In the genomic region with DNA sequence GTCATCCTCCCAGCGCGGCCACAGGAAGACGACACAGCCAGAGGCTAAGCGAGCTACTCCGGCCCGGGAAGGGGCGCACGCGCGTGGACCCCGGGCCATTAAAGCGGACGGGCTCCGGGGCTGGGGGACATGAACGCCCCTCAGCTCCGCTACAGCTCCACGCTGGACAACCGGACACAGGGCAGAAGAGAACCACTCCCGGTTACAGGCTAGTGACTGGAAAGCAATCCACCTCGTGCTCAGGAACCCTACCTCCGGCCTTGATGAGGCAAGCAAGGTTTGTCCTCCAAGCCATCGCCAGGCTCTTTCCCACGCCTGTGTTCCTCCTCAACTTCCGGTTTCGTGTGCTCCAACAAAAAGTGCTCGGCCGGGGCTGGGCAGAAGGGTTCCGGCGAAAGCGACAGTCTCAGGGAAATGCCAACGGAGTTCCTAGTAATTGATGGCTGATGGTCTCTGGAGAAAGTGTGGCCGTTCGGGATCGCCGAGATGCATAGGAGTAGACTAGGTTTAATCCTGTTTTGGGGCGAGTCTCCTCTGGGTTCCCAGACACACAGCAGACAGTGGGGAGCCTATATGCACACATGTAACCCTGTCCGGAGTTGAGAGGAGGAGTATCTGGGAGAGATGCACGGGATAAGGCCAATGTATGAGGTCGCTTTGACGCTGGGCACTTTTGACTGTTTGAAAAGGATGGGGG, we compare ENCODE assay signal across 8 mouse cellular contexts. TPM values are rescaled to one million over a fixed set of nuclear protein-coding genes. Genes with fewer than 3 reads are reported as not detected.
DNase-seq lines count a peak whose midpoint lies in the region; ATAC-seq lines count a peak whose summit lies in the region.

A gene (minus strand): TSS at position 351 of the 697 bp plus-strand sequence.

- no peaks in the 10 kb centered on the region for H3K27me3 ChIP-seq in hindbrain, embryonic 11.5 days (ENCODE audit: control insufficient read depth, insufficient read depth, low read length)

- H3K4me1 ChIP-seq in hindbrain, embryonic 11.5 days (replicated peaks; ENCODE audit: control insufficient read depth, insufficient read depth, low read length): no peaks in the 10 kb centered on the region; the same call in 1 of the 2 replicates

- no peaks in the 10 kb centered on the region for H3K36me3 ChIP-seq in hindbrain, embryonic 11.5 days (ENCODE audit: control insufficient read depth, insufficient read depth, low read length)

- ATAC-seq in hindbrain, embryonic 11.5 days (ENCODE audit: low FRiP score): peak; percentile 93

- no peaks in the 10 kb centered on the region for H3K9me3 ChIP-seq in hindbrain, embryonic 11.5 days (ENCODE audit: control insufficient read depth, low read length)

- H3K27ac ChIP-seq in hindbrain, embryonic 11.5 days (ENCODE audit: low read depth, low read length): peak within 1 kb of the TSS; percentile 73

- H3K4me3 ChIP-seq in hindbrain, embryonic 11.5 days (ENCODE audit: low read depth, low read length): peak within 1 kb of the TSS; percentile 69

- under 1% methylated on average over 40 of the region's 40 CpGs for WGBS in hindbrain, embryonic 11.5 days

- H3K4me2 ChIP-seq in hindbrain, embryonic 11.5 days (replicated peaks; ENCODE audit: low read depth, low read length): peak within 1 kb of the TSS; percentile 66

- DNase-seq in Muller cell, postnatal 12 days (ENCODE audit: inconsistent ontology term): peak; percentile 94
- DNase-seq in cerebellum, adult 9-11 months: peak; percentile 85
- DNase-seq in frontal cortex, adult 2 months (ENCODE audit: extremely low spot score in 1 of 2, low spot score in 1 of 2): peak; percentile 58 to 87
- DNase-seq in hindbrain, embryonic 11.5 days (ENCODE audit: low spot score): peak; percentile 94
- DNase-seq in layer of hippocampus, postnatal 10 days (ENCODE audit: low spot score in 2 of 2): peak; percentile 88 to 90
- DNase-seq in lung, postnatal 10 days: peak; percentile 91
- DNase-seq in ovary, postnatal 36 days (ENCODE audit: low spot score): peak; percentile 83
- DNase-seq in thymus, postnatal 25 days: peak; percentile 86

- peak within 1 kb of the TSS; percentile 86 for H3K9ac ChIP-seq in hindbrain, embryonic 11.5 days (ENCODE audit: low read depth, low read length)

RNA-seq across cellular contexts. Expression of the gene that starts here (rescaled TPM):
- polyA plus RNA-seq in frontal cortex, adult 2 months (2012; rRNA removed): 8.7 and 9.5 TPM in 2 replicates
- polyA plus RNA-seq in hindbrain, embryonic 11.5 days (2014; fragmentation: Nextera tagmentation; extraction: Ambion mirVana): 29.4 and 34.6 TPM in 2 replicates
- total RNA-seq in layer of hippocampus, postnatal 10 days (2021): 10 to 100 TPM; 10.7 to 10.8 TPM

Comparison
In these comparisons a context has a peak if more than half of its experiments do, and no peak if none do; other contexts are left out.
1. Peak in every context shown above with its lines: DNase-seq, ATAC-seq, H3K4me3 ChIP-seq and H3K27ac ChIP-seq.